ENCODE assay signal across 10 mouse cellular contexts in genomic region chr7:125674916-125675315, GRCm38 (mm10). TPM values are rescaled to one million over a fixed set of nuclear protein-coding genes. Genes with fewer than 3 reads are reported as not detected.
DNase-seq lines count a peak whose midpoint lies in the region; ATAC-seq lines count a peak whose summit lies in the region.
"Had no signal": no experiment of that assay in that cellular context is flagged by ENCODE, and none has a peak within 500 bp of the region (broad histone marks: within the 10 kb centered on the region; RNA-seq: fewer than 3 reads in every experiment).

No protein-coding gene starts in this region.

- DNase-seq in kidney, adult 8-10 months, result peak; percentile 22 to 55
- DNase-seq in kidney, adult 11 months, result no peak
- DNase-seq in ES-CJ7 (ENCODE audit: low read depth, low spot score) (peak; percentile 24), ZHBTc4 (ENCODE audit: low read depth, low spot score) (peak; percentile 63)
- DNase-seq in embryo, embryonic 11.5 days (ENCODE audit: low read depth, low spot score), result peak; percentile 27
- peak; percentile 38 to 64 for DNase-seq in layer of hippocampus, postnatal 10 days (ENCODE audit: low spot score in 2 of 2)
- DNase-seq in neural tube, embryonic 11.5 days (ENCODE audit: low spot score), result peak; percentile 53
- DNase-seq in gastrocnemius, postnatal 36 days, result no peak

- H3K36me3 ChIP-seq in neural tube, embryonic 11.5 days (ENCODE audit: control insufficient read depth, insufficient read depth, low read length), result peaks cover 36% of the 10 kb centered on the region

- no peak overlapping the region for H3K4me2 ChIP-seq in neural tube, embryonic 11.5 days (ENCODE audit: low read depth)
- H3K4me2 ChIP-seq: heart, embryonic 13.5 days had no signal

- H3K9ac ChIP-seq in neural tube, embryonic 11.5 days (ENCODE audit: low read length), result no peak overlapping the region
- H3K9ac ChIP-seq: heart, embryonic 13.5 days had no signal

- no peak overlapping the region for H3K27ac ChIP-seq in neural tube, embryonic 11.5 days (ENCODE audit: low read depth, low read length)
- H3K27ac ChIP-seq: heart, embryonic 13.5 days had no signal

- WGBS in neural tube, embryonic 11.5 days, result 89% methylated on average over 2 of the region's 2 CpGs

- ATAC-seq in neural tube, embryonic 11.5 days (ENCODE audit: insufficient read depth, low FRiP score, low TSS enrichment), result no peak

- H3K4me1 ChIP-seq in neural tube, embryonic 11.5 days (ENCODE audit: control insufficient read depth, insufficient read depth, low read length), result no peaks in the 10 kb centered on the region
- H3K4me1 ChIP-seq: heart, embryonic 13.5 days had no signal

- H3K27me3 ChIP-seq in neural tube, embryonic 11.5 days (ENCODE audit: control insufficient read depth, insufficient read depth, low read length), result no peaks in the 10 kb centered on the region
- H3K27me3 ChIP-seq: heart, embryonic 13.5 days had no signal

- H3K9me3 ChIP-seq in neural tube, embryonic 11.5 days (ENCODE audit: control insufficient read depth, low read length), result no peaks in the 10 kb centered on the region
- H3K9me3 ChIP-seq: heart, embryonic 13.5 days had no signal

- H3K4me3 ChIP-seq in neural tube, embryonic 11.5 days (ENCODE audit: low read depth, low read length), result no peak overlapping the region
- H3K4me3 ChIP-seq: heart, embryonic 13.5 days; myocyte had no signal

- intact Hi-C loops in gastrocnemius, postnatal 36 days (cut with DNase I), result loop anchor here (10.0 kb wide), 1 partner anchor 410 kb away; the partner anchor contains the start of gene Gsg1l

RNA-seq across cellular contexts. Expression of gene Gtf3c1, which starts 32.7 kb away (rescaled TPM):
- 10 to 100 TPM; 79.0 to 87.7 TPM for total RNA-seq in layer of hippocampus, postnatal 10 days (2021)
- 40.6 and 43.6 TPM in 2 replicates for polyA plus RNA-seq in neural tube, embryonic 11.5 days (2014; fragmentation: Nextera tagmentation; extraction: Ambion mirVana)
- 10 to 100 TPM; 32.0 to 32.8 TPM for total RNA-seq in gastrocnemius, postnatal 36 days (2021)

RNA-seq across cellular contexts. Expression of gene D430042O09Rik, which starts 32.8 kb away (rescaled TPM):
- 10 to 100 TPM; 20.6 to 24.7 TPM for total RNA-seq in layer of hippocampus, postnatal 10 days (2021)
- polyA plus RNA-seq in neural tube, embryonic 11.5 days (2014; fragmentation: Nextera tagmentation; extraction: Ambion mirVana), result 9.0 and 12.1 TPM in 2 replicates
- 1 to 10 TPM; 4.4 to 6.5 TPM for total RNA-seq in gastrocnemius, postnatal 36 days (2021)

Comparison
In these comparisons a context has a peak if more than half of its experiments do, and no peak if none do; other contexts are left out.
1. DNase-seq: peak in kidney, adult 8-10 months (2 of 2), ES-CJ7 (single experiment), ZHBTc4 (single experiment), embryo, embryonic 11.5 days (single experiment), layer of hippocampus, postnatal 10 days (2 of 2) and neural tube, embryonic 11.5 days (single experiment); none in kidney, adult 11 months (single experiment) and gastrocnemius, postnatal 36 days (0 of 2).